Mouse (Mus musculus) embryonic facial prominence, embryonic 12.5 days (tissue): Measurements from ENCODE around the gene Pdzd7. TPM values are rescaled to one million over a fixed set of nuclear protein-coding genes. Genes with fewer than 3 reads are reported as not detected.

Experiments used
- ATAC-seq: fragments of 200-750 bp; cut with Nextera tagmentation; 2 replicates; pipeline ENCODE4 v1.8.0; 2017; ENCODE audit not compliant: insufficient number of reproducible peaks, insufficient read depth, low FRiP score, low TSS enrichment
- H3K27ac ChIP-seq: fragments of 300-500 bp; sonication (generic); 2 replicates; pipeline ENCODE4 v1.5.1; 2016; ENCODE audit warnings: mild to moderate bottlenecking
- H3K27me3 ChIP-seq: fragments of 300-500 bp; sonication (generic); 2 replicates; pipeline ENCODE4 v1.6.1; 2016; ENCODE audit warnings: mild to moderate bottlenecking, moderate library complexity
- H3K36me3 ChIP-seq: fragments of 300-500 bp; sonication (generic); 2 replicates; pipeline ENCODE4 v1.6.1; 2016; ENCODE audit warnings: mild to moderate bottlenecking
- H3K4me1 ChIP-seq: fragments of 300-500 bp; sonication (generic); 2 replicates; pipeline ENCODE4 v1.6.1; 2016
- H3K4me2 ChIP-seq: fragments of 300-500 bp; sonication (generic); replicated peaks from 2 replicates; pipeline ENCODE4 v1.6.1; 2016; ENCODE audit warnings: mild to moderate bottlenecking, moderate library complexity
- H3K4me3 ChIP-seq: fragments of 300-500 bp; sonication (generic); 2 replicates; pipeline ENCODE4 v1.5.1; 2016; ENCODE audit warnings: mild to moderate bottlenecking
- H3K9ac ChIP-seq: fragments of 300-500 bp; sonication (generic); 2 replicates; pipeline ENCODE4 v1.6.1; 2016; ENCODE audit warnings: mild to moderate bottlenecking, moderate library complexity
- H3K9me3 ChIP-seq: fragments of 300-500 bp; sonication (generic); 2 replicates; pipeline ENCODE4 v1.6.1; 2016; ENCODE audit warnings: mild to moderate bottlenecking, moderate library complexity
- WGBS: fragments of 180-500 bp; shearing (Covaris S2); methylation state at CpG from one replicate; pipeline ENCODE4 v1.1.7; 2016; 5-methylcytosine and 5-hydroxymethylcytosine counted together
- polyA plus RNA-seq: library from polyadenylated mRNA; unstranded; fragments of >200 nt; fragmentation: Nextera tagmentation; extraction: Ambion mirVana; gene quantifications from 2 replicates; pipeline ENCODE4 v1.2.1, GENCODE M21; 2016

The Pdzd7 gene
- polyA plus RNA-seq, 1 experiment from 2014 or later, result 0.52 TPM

DNA sequence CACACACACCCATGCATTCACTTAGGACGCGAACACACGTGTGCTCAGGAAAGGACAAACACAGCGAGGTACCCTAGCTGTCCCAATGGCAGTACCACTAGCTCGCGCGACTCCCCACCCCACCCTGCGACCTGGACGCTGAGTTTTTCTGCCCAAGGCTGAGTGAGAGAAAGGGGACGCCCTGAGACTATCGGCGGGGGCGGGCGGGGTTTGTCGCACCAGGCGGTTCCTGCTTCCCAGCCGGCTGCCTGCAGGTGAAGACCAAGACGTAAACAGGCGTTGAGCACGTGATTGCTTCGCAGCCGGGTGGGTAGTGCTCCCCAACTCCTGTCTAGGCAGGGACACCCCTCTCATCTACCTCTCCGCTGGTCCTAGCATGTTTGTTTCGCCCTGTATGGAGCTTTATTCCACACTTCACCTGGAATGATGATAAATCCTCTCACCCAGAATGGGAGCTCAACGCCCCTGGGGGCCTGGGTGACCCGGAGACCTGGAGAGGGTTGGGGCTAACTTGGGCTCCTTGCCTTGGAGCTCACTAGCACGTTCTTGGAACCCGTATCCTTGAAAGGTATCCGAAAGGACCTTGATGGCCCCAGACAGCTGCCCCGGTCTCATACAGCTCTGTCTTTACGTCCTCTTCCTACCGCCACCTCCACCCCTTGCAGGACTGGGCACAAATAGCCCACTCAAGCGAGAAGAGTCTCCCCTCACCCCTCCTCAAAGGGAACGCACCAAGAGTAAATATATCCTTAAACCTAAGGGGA is 29.8 kb downstream of the Pdzd7 start:
- peak overlapping the region; percentile 99 for H3K27ac ChIP-seq
- H3K9me3 ChIP-seq, result no peaks in the 10 kb centered on the region
- H3K27me3 ChIP-seq, result no peaks in the 10 kb centered on the region
- 0% methylated on average over 34 of the region's 34 CpGs for WGBS
- peak overlapping the region; percentile 96 for H3K4me2 ChIP-seq
- H3K4me3 ChIP-seq, result peak overlapping the region; percentile 74
- peaks cover 16% of the 10 kb centered on the region for H3K36me3 ChIP-seq
- H3K4me1 ChIP-seq, result peaks cover 58% of the 10 kb centered on the region
- no peak for ATAC-seq
- H3K9ac ChIP-seq, result peak overlapping the region; percentile 65

DNA sequence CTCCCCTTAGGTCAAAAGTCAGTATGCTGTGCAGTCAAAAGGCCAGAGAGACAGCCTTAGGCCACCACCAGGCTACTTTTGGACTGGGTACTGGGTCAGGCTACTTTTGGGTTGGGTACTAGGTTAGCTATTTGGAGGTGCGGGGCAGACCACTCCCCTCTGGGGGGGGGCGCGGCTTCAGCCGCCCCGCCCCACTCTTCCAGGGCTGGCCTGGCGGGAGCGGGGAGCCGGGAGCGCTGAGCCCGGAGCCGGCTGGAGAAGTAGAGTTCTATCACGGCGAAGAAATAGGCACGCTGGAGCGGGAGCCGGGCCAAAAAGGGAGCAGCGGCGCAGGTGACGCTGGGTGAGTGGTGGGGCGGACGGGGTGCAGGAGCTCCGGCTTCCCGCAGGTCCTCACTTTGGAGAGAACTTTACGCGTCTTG is 30.5 kb downstream of the Pdzd7 start:
- Histone ChIP-seq H3K9me3 (no peaks in the 10 kb centered on the region), H3K4me2 (peak overlapping the region; percentile 96), H3K27ac (peak overlapping the region; percentile 99), H3K36me3 (peaks cover 23% of the 10 kb centered on the region), H3K27me3 (no peaks in the 10 kb centered on the region), H3K9ac (peak overlapping the region; percentile 65), H3K4me1 (peaks cover 51% of the 10 kb centered on the region), H3K4me3 (peak overlapping the region; percentile 74)
- no peak for ATAC-seq
- WGBS, result under 1% methylated on average over 24 of the region's 25 CpGs

DNA sequence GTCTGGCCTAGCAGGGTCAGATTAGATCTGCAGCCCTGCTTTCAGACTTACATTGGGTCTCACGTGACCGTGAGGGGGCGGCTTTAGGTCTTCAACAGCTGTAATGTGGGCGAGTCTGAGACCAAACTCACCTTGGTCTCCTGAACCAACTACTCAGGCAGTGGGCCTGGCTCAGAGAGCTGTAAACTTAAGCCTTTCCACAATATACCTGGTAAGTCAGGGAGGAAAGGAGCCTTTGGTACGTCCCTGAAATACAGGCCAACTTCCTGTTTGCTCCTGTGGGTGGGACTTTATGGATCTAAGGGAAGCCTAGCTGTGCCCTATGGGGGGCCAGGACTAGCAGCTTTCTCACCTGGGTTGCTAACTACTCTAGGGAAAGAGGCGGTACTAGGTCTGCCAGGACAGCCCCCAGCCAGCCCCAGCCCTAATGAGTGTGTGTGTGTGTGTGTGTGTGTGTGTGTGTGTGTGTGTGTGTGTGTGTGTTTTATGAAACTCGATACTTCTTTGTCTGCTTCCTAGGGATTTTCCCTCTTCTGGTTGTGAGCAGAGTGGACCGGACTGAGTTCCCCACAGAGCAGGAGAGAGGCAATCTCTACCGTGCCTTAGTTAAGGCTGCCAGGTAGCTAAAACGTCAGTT is 31.1 kb downstream of the Pdzd7 start, which contains the start of gene Lzts2:
Lzts2 (plus strand) TSS at position 80 of the 637 bp plus-strand sequence.
- H3K9ac ChIP-seq, result peak within 1 kb of the TSS; percentile 65
- peaks cover 45% of the 10 kb centered on the region for H3K4me1 ChIP-seq
- no peaks in the 10 kb centered on the region for H3K27me3 ChIP-seq
- peak within 1 kb of the TSS; percentile 74 for H3K4me3 ChIP-seq
- ATAC-seq, result no peak
- WGBS, result 5% methylated on average over 10 of the region's 10 CpGs
- peak within 1 kb of the TSS; percentile 99 for H3K27ac ChIP-seq
- H3K36me3 ChIP-seq, result peaks cover 28% of the 10 kb centered on the region
- H3K9me3 ChIP-seq, result no peaks in the 10 kb centered on the region
- H3K4me2 ChIP-seq, result peak within 1 kb of the TSS; percentile 96

DNA sequence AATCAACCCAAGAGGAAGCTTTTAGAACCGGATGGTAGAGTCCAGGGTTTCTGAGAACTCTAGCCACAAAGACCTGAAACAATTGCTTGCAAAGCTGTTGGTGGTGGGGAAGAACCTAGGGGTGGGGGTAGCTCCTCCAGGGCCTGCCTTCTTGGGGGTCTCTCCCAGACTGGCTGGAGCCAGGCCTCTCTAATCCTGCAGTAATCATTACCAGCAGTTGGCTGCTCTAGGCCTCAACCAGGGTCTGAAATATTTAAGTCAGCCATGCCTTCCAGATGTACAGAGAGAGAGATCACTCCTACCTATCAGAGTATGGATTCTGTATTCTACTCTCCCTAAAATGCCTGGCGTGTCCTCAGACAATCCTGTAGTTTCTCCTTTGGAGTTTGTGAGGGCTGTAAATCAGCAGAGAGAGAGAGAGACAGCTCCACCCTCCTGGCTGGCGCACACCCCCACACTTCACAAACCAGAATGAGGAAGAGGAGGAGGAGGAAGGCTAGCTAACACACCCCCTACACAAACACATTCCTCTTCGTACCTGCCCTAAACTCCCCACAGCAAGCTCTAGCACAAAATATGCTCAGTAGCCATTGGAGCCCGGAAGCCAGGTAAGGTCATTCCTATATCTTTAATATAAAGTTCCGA is 31.8 kb downstream of the Pdzd7 start:
- Histone ChIP-seq H3K9ac (no peak overlapping the region), H3K36me3 (peaks cover 32% of the 10 kb centered on the region), H3K4me2 (peak overlapping the region; percentile 96; the same call in 1 of the 2 replicates), H3K27me3 (no peaks in the 10 kb centered on the region), H3K4me3 (no peak overlapping the region), H3K27ac (peak overlapping the region; percentile 99), H3K9me3 (no peaks in the 10 kb centered on the region), H3K4me1 (peaks cover 38% of the 10 kb centered on the region)
- ATAC-seq, result 0 out of 2 replicates have a peak, but pooled peaks have one; percentile 1
- WGBS, result 40% methylated on average over 6 of the region's 6 CpGs

DNA sequence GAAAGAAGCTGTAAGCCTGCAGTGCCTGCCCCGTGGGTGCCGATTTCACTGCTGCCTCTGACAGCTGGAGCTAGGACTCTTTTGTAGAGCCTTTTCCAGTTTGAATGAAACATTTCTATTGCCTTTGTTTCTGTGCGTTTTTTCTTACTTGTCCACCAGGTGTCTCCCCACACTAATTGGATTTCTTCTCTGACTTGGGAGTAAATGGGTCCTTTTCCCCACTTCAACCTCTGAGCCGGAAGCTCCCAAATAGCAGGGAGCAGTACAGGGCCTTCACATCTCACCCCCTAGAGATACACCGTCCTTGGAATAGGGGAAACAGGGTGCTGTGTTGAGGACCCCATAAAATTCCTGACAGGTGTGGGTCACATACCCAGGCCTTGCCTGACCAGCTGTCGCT is 32.9 kb downstream of the Pdzd7 start:
- H3K9ac ChIP-seq, result no peak overlapping the region
- no peaks in the 10 kb centered on the region for H3K9me3 ChIP-seq
- H3K27ac ChIP-seq, result peak overlapping the region; percentile 99
- peak overlapping the region; percentile 19 for H3K4me2 ChIP-seq
- H3K27me3 ChIP-seq, result no peaks in the 10 kb centered on the region
- peak overlapping the region; percentile 0; the same call in 1 of the 2 replicates for H3K4me3 ChIP-seq
- H3K4me1 ChIP-seq, result peaks cover 41% of the 10 kb centered on the region
- 31% methylated on average over 6 of the region's 6 CpGs for WGBS
- no peak for ATAC-seq
- peaks cover 35% of the 10 kb centered on the region for H3K36me3 ChIP-seq

DNA sequence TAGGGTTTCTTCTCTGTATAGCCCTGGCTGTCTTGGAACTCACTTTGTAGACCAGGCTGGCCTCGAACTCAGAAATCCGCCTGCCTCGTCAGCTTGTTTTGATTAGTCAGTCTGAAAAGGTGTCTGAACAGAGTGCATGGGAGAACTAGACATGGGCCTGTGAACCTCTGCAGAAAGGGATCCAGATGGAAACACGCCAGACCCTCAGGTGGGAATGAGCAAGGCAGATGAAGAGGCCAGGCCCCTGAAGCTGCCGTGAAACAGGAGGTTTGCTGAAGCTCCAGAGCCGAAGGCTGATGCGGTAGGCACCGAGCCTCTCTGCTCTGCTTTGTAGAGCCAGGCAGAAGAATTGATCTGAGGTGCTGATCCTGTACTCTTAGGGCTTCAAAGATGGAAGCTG is 33.3 kb downstream of the Pdzd7 start:
- Histone ChIP-seq H3K4me1 (peaks cover 45% of the 10 kb centered on the region), H3K4me3 (peak overlapping the region; percentile 0; the same call in 1 of the 2 replicates), H3K9ac (no peak overlapping the region), H3K9me3 (no peaks in the 10 kb centered on the region), H3K36me3 (peaks cover 35% of the 10 kb centered on the region), H3K27ac (peak overlapping the region; percentile 99), H3K27me3 (no peaks in the 10 kb centered on the region), H3K4me2 (no peak overlapping the region)
- 73% methylated on average over 8 of the region's 8 CpGs for WGBS
- no peak for ATAC-seq

DNA sequence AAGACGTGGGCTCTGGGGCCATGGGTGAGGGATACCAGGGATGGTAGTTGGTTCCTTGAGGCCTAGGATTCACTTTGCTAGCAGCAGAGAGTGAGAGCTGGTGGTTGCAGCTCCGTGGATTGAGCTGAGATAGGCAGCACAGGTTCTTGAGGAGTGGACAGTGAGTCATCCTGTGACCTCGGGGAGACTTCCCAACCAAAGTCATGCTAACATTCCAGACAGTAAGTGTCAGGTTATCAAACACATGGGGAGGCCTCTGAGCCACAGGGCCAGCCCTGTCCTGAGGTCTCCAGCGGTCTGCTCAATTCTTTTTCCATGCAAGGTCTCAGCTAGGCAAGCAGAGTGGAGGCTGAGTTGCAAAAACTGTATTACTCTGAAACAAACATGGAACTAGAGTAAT is 34.9 kb downstream of the Pdzd7 start:
- Histone ChIP-seq H3K27me3 (no peaks in the 10 kb centered on the region), H3K4me3 (no peak overlapping the region), H3K9ac (no peak overlapping the region), H3K9me3 (no peaks in the 10 kb centered on the region), H3K36me3 (peaks cover 35% of the 10 kb centered on the region), H3K4me2 (no peak overlapping the region), H3K27ac (no peak overlapping the region), H3K4me1 (peaks cover 41% of the 10 kb centered on the region)
- 89% methylated on average over 4 of the region's 4 CpGs for WGBS
- ATAC-seq, result no peak

DNA sequence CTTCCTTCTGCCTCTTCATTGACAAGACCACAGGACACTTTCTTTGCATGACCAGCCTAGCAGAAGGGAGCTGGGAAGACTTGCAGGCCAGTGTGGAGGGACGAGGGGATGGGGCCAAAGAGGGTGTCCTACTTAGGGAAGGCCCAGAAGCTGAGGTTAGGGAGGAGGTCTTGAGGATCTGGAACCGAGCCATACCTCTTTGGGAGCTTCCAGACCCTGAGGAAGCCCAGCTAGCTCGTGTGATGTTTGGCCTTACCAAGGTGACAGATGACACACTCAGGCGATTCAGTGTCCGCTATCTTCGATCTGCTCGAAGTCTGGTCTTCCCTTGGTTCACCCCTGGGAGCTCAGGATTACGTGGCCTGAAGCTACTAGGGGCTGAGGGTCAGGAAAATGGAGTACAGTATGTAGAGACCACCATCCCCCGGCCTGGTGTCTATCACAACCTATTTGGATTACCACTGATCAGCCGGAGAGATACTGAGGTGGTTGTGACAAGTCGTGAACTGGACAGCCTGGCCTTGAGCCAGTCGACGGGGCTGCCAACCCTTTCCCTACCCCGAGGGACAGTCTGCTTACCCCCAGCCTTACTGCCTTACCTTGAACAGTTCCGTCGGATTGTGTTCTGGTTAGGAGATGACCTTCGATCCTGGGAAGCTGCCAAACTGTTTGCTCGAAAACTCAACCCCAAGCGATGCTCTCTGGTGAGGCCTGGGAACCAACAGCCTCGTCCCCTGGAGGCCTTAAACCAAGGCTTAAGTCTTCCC is 37.9 kb downstream of the Pdzd7 start:
- WGBS, result 93% methylated on average over 20 of the region's 20 CpGs
- peak overlapping the region; percentile 83; the same call in 1 of the 2 replicates for H3K9ac ChIP-seq
- no peak overlapping the region for H3K27ac ChIP-seq
- H3K36me3 ChIP-seq, result peaks cover 55% of the 10 kb centered on the region
- H3K27me3 ChIP-seq, result no peaks in the 10 kb centered on the region
- peak overlapping the region; percentile 86 for H3K4me3 ChIP-seq
- H3K9me3 ChIP-seq, result no peaks in the 10 kb centered on the region
- H3K4me1 ChIP-seq, result peaks cover 23% of the 10 kb centered on the region
- peak overlapping the region; percentile 93 for H3K4me2 ChIP-seq
- ATAC-seq, result no peak

DNA sequence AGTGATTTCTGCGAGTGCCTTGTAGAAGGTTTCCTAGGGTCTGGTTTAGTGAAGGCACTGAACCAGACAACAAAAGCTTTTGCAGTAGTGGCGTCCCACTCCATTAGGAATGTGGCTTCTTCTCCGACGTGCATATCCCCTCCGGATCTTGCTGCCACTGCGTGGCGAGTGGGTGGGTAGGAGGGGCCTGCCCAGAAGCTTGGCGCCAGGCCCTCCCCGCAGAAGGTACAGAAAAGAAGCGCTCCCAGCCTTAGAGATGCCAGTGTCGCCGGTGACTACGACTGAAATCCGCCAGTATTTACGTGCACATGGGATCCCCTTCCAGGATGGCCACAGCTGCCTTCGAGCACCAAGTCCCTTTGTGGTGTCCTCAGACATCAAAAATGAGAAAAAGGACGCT is 38.5 kb downstream of the Pdzd7 start:
- 49% methylated on average over 17 of the region's 17 CpGs for WGBS
- peak overlapping the region; percentile 76 for H3K27ac ChIP-seq
- peaks cover 19% of the 10 kb centered on the region for H3K4me1 ChIP-seq
- H3K36me3 ChIP-seq, result peaks cover 58% of the 10 kb centered on the region
- H3K4me2 ChIP-seq, result peak overlapping the region; percentile 93
- H3K9ac ChIP-seq, result peak overlapping the region; percentile 83
- ATAC-seq, result no peak
- H3K4me3 ChIP-seq, result peak overlapping the region; percentile 86
- H3K9me3 ChIP-seq, result no peaks in the 10 kb centered on the region
- H3K27me3 ChIP-seq, result no peaks in the 10 kb centered on the region

DNA sequence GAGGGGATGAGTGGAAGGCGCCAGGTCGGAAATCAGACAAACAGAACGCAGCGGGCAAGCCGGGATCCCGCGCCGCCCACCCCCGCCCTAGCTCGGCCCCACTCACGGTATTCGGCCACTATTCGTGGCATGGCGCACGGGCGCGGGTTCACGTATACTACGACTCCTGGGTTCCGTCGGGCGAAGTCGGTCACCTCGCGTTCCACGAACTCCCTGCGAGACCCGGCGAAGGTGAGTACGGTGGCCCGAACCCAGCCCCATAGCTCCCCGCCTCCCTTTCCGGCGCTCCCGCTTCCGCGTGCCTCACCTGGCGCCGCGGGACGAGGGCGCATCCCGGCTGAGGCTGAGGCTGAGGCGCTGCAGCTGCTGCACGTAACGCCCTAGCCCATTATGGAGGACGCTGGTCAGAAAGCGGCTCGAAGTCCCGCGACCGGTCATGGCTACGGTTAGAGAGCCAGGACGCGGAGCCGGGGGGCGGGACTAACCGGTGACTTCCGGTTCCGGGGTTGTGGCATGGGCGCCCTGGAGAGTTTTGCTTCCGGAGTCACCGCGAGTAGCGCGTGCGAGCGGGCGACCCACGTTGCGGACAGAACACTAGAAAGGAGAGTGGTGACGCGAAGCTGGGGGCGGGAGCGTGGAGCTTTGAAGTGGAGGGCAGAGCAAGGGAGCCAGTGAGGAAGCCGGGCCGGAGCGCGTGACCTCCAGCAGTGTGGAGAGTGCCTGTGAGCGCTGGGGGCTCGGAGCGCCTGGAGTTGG is 39.4 kb downstream of the Pdzd7 start, which contains the start of gene Mrpl43:
Mrpl43 (minus strand) TSS at position 486 of the 756 bp plus-strand sequence.
- Histone ChIP-seq H3K36me3 (peaks cover 57% of the 10 kb centered on the region), H3K4me1 (peaks cover 19% of the 10 kb centered on the region), H3K9ac (peak within 1 kb of the TSS; percentile 83), H3K27ac (peak within 1 kb of the TSS; percentile 76), H3K27me3 (no peaks in the 10 kb centered on the region), H3K4me2 (peak within 1 kb of the TSS; percentile 93), H3K4me3 (peak within 1 kb of the TSS; percentile 86), H3K9me3 (no peaks in the 10 kb centered on the region)
- under 1% methylated on average over 82 of the region's 82 CpGs for WGBS
- peak; percentile 81 for ATAC-seq
